Mouse (Mus musculus): Measurements from ENCODE around the gene Gm7271. TPM values are rescaled to one million over a fixed set of nuclear protein-coding genes. Genes with fewer than 3 reads are reported as not detected.

Gene Gm7271
- polyA plus RNA-seq (2014; fragmentation: Nextera tagmentation; extraction: Ambion mirVana): not detected in 2 replicates

DNA sequence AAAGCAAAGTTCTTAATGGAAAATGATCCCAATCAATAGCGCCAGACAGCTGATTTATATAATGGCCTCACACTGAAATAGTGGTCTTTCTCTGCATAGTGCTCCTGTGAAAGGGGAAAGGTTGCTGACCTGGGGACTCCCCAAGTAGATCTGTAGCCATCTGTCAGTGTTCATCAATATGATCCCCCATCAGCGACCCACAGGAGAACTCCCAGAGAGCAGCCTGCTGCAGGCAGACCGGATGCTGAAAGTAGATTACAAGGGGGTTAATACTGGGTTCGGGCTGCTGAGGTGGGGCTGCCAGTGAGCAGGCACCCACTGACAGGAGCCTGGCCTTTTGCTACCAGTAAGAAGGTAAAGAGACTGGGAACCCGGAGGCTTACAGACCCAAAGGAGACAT, at the start of gene Gm7271:
Gene Gm7271, plus strand, starts transcription at position 230 of the 400 bp plus-strand sequence.
- 54% methylated on average over 5 of the region's 5 CpGs for WGBS
- no peaks in the 10 kb centered on the region for H3K4me1 ChIP-seq (ENCODE audit: control insufficient read depth, insufficient read depth, low read length)
- no peaks in the 10 kb centered on the region for H3K27me3 ChIP-seq (ENCODE audit: control insufficient read depth, insufficient read depth, low read length)
- H3K4me2 ChIP-seq (replicated peaks; ENCODE audit: low read depth, low read length): no peak within 1 kb of the TSS
- no peaks in the 10 kb centered on the region for H3K36me3 ChIP-seq (ENCODE audit: control insufficient read depth, insufficient read depth, low read length)
- H3K27ac ChIP-seq (ENCODE audit: low read depth, low read length): no peak within 1 kb of the TSS
- no peak within 1 kb of the TSS for H3K9ac ChIP-seq (ENCODE audit: low read depth, low read length)
- H3K9me3 ChIP-seq (ENCODE audit: control insufficient read depth, low read length): no peaks in the 10 kb centered on the region
- no peak within 1 kb of the TSS for H3K4me3 ChIP-seq (ENCODE audit: low read length)
- ATAC-seq (ENCODE audit: low FRiP score, low TSS enrichment): no peak

GRCm38 (mm10) chr5:76437100-76437499, 46.7 kb upstream of the Gm7271 start:
- 91% methylated on average over 5 of the region's 5 CpGs for WGBS
- no peak for ATAC-seq (ENCODE audit: low FRiP score, low TSS enrichment)
- no peak overlapping the region for H3K4me2 ChIP-seq (replicated peaks; ENCODE audit: low read depth, low read length)

DNA sequence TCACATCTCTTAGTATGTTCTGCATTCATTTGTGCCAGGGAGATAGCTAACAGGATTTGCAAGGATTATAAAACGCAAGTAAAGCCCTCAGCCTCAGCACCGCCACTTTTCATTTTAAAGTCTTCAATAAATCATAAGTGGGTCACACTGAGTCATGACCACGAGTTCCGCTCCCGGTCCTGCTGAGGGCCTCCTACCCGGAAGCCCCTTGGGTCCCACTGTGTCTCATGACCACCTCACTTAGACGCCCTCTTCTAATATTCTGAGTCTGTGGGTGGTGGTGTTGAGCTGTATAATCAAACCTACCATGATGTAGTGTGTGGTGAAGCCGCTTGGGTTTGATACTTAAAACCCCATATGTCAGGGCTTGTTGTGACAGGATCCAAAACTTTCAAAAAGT, 46.1 kb upstream of the Gm7271 start:
- no peak overlapping the region for H3K27ac ChIP-seq (ENCODE audit: low read depth, low read length)
- no peak for ATAC-seq (ENCODE audit: low FRiP score, low TSS enrichment)
- no peak overlapping the region for H3K4me3 ChIP-seq (ENCODE audit: low read length)
- H3K36me3 ChIP-seq (ENCODE audit: control insufficient read depth, insufficient read depth, low read length): no peaks in the 10 kb centered on the region
- H3K27me3 ChIP-seq (ENCODE audit: control insufficient read depth, insufficient read depth, low read length): no peaks in the 10 kb centered on the region
- no peaks in the 10 kb centered on the region for H3K4me1 ChIP-seq (ENCODE audit: control insufficient read depth, insufficient read depth, low read length)
- H3K9ac ChIP-seq (ENCODE audit: low read depth, low read length): no peak overlapping the region
- WGBS: 83% methylated on average over 8 of the region's 8 CpGs
- H3K9me3 ChIP-seq (ENCODE audit: control insufficient read depth, low read length): no peaks in the 10 kb centered on the region
- no peak overlapping the region for H3K4me2 ChIP-seq (replicated peaks; ENCODE audit: low read depth, low read length)

More at GRCm38 (mm10) chr5:76437100-76437499, 46.7 kb upstream of the Gm7271 start:
- H3K36me3 ChIP-seq (ENCODE audit: control insufficient read depth, insufficient read depth, low read length): no peaks in the 10 kb centered on the region
- no peaks in the 10 kb centered on the region for H3K9me3 ChIP-seq (ENCODE audit: control insufficient read depth, low read length)
- H3K4me1 ChIP-seq (ENCODE audit: control insufficient read depth, insufficient read depth, low read length): no peaks in the 10 kb centered on the region
- H3K9ac ChIP-seq (ENCODE audit: low read depth, low read length): no peak overlapping the region
- no peak overlapping the region for H3K27ac ChIP-seq (ENCODE audit: low read depth, low read length)
- no peaks in the 10 kb centered on the region for H3K27me3 ChIP-seq (ENCODE audit: control insufficient read depth, insufficient read depth, low read length)
- no peak overlapping the region for H3K4me3 ChIP-seq (ENCODE audit: low read length)

DNA sequence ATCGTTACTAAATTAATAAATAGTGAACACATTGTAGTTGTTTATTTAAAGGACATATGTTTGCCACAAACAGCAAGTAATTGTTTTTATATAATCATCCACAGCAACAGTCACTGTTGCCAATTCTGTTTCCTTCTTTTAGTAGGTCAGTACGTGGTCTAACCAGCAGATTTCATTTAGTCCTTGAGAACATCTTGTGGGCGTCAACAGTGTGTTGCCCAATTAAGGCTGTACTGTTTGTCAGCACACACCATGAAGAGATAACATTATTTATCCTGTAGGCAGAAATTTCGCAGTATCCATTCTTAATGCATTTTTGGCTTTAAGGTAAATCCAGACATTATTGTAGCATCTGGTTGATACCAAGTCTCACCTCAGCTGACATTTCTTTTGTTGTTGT, 42.4 kb upstream of the Gm7271 start:
- H3K36me3 ChIP-seq (ENCODE audit: control insufficient read depth, insufficient read depth, low read length): no peaks in the 10 kb centered on the region
- H3K9ac ChIP-seq (ENCODE audit: low read depth, low read length): no peak overlapping the region
- no peaks in the 10 kb centered on the region for H3K9me3 ChIP-seq (ENCODE audit: control insufficient read depth, low read length)
- WGBS: 88% methylated on average over 4 of the region's 4 CpGs
- no peak for ATAC-seq (ENCODE audit: low FRiP score, low TSS enrichment)
- no peak overlapping the region for H3K4me2 ChIP-seq (replicated peaks; ENCODE audit: low read depth, low read length)
- no peak overlapping the region for H3K27ac ChIP-seq (ENCODE audit: low read depth, low read length)
- no peaks in the 10 kb centered on the region for H3K27me3 ChIP-seq (ENCODE audit: control insufficient read depth, insufficient read depth, low read length)
- H3K4me1 ChIP-seq (ENCODE audit: control insufficient read depth, insufficient read depth, low read length): no peaks in the 10 kb centered on the region
- H3K4me3 ChIP-seq (ENCODE audit: low read length): no peak overlapping the region

- H3K9ac ChIP-seq (ENCODE audit: low read depth, low read length): no peak overlapping the region
- no peak overlapping the region for H3K4me2 ChIP-seq (replicated peaks; ENCODE audit: low read depth, low read length)
- WGBS: 85% methylated on average over 2 of the region's 2 CpGs
- no peaks in the 10 kb centered on the region for H3K4me1 ChIP-seq (ENCODE audit: control insufficient read depth, insufficient read depth, low read length)
- ATAC-seq (ENCODE audit: low FRiP score, low TSS enrichment): no peak
- no peaks in the 10 kb centered on the region for H3K36me3 ChIP-seq (ENCODE audit: control insufficient read depth, insufficient read depth, low read length)
- no peak overlapping the region for H3K27ac ChIP-seq (ENCODE audit: low read depth, low read length)
- H3K27me3 ChIP-seq (ENCODE audit: control insufficient read depth, insufficient read depth, low read length): no peaks in the 10 kb centered on the region
- no peaks in the 10 kb centered on the region for H3K9me3 ChIP-seq (ENCODE audit: control insufficient read depth, low read length)
- H3K4me3 ChIP-seq (ENCODE audit: low read length): no peak overlapping the region
Measured at GRCm38 (mm10) chr5:76474931-76475330, 8.9 kb upstream of the Gm7271 start.

DNA sequence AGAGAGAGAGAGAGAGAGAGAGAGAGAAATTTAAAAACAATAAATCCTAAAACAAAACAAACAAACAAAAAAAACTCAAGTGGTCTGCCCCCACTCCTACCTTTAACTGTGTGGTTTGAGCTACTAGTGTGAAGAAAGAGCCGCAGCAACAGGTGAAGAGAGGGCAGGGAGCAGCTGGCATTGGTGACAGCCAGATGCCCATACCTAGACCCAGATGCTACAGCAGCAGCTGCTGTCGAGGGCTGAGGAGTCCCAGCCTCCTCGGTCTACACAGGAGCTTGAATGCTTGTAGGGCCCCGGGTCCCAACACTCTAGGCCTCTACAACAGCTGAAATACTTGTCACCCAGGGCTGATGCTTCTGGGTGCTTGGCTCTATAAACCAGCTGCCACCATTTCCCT, 7.0 kb upstream of the Gm7271 start:
- 84% methylated on average over 4 of the region's 4 CpGs for WGBS
- H3K4me2 ChIP-seq (replicated peaks; ENCODE audit: low read depth, low read length): no peak overlapping the region
- H3K4me1 ChIP-seq (ENCODE audit: control insufficient read depth, insufficient read depth, low read length): no peaks in the 10 kb centered on the region
- H3K36me3 ChIP-seq (ENCODE audit: control insufficient read depth, insufficient read depth, low read length): no peaks in the 10 kb centered on the region
- no peak overlapping the region for H3K4me3 ChIP-seq (ENCODE audit: low read length)
- H3K27ac ChIP-seq (ENCODE audit: low read depth, low read length): no peak overlapping the region
- ATAC-seq (ENCODE audit: low FRiP score, low TSS enrichment): no peak
- no peak overlapping the region for H3K9ac ChIP-seq (ENCODE audit: low read depth, low read length)
- no peaks in the 10 kb centered on the region for H3K27me3 ChIP-seq (ENCODE audit: control insufficient read depth, insufficient read depth, low read length)
- no peaks in the 10 kb centered on the region for H3K9me3 ChIP-seq (ENCODE audit: control insufficient read depth, low read length)

DNA sequence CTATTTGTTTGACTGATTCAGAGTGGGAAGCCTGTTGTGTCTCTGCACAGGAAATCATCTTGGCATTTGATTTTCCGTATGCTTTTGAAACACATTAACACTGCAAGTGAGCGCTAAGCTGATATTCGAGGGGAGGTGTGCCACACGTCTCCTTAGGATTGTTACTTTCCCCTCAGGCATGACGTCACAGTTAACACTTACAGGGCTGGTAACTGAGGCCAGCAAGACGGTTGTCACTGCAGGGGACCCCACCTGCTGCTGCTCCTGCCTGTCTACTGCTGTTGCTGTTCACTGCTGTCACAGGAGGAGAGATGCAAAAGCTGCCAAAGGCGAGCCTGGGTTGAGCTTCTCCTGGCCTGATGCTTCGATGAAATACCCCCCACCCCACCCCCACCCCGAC, 6.1 kb upstream of the Gm7271 start:
- Histone ChIP-seq H3K27me3 (ENCODE audit: control insufficient read depth, insufficient read depth, low read length) (no peaks in the 10 kb centered on the region), H3K36me3 (ENCODE audit: control insufficient read depth, insufficient read depth, low read length) (no peaks in the 10 kb centered on the region), H3K4me3 (ENCODE audit: low read length) (no peak overlapping the region), H3K27ac (ENCODE audit: low read depth, low read length) (no peak overlapping the region), H3K9me3 (ENCODE audit: control insufficient read depth, low read length) (no peaks in the 10 kb centered on the region), H3K9ac (ENCODE audit: low read depth, low read length) (no peak overlapping the region), H3K4me2 (replicated peaks; ENCODE audit: low read depth, low read length) (no peak overlapping the region), H3K4me1 (ENCODE audit: control insufficient read depth, insufficient read depth, low read length) (no peaks in the 10 kb centered on the region)
- ATAC-seq (ENCODE audit: low FRiP score, low TSS enrichment): no peak
- WGBS: 38% methylated on average over 9 of the region's 9 CpGs

DNA sequence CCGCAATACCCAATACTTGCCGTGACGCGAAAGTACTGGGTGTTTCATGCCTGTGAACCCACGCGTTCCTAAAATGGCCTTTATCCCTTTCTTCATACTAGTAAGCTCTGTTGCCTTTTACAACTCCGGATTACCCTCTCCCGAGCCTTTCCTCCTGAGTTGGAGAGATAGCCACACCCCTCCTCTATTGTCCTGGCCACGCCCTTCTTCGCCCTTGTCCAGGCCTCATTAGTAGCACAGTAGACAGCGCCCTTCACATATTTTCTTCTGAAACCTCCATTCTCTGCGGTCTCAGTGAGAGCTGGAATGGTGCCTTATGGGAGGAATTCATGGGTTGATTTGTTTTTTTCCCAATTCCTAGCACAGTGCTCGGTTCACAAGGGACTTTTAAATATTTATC, 11.3 kb downstream of the Gm7271 start:
- H3K9me3 ChIP-seq (ENCODE audit: control insufficient read depth, low read length): no peaks in the 10 kb centered on the region
- no peaks in the 10 kb centered on the region for H3K27me3 ChIP-seq (ENCODE audit: control insufficient read depth, insufficient read depth, low read length)
- WGBS: 84% methylated on average over 13 of the region's 13 CpGs
- H3K27ac ChIP-seq (ENCODE audit: low read depth, low read length): no peak overlapping the region
- no peaks in the 10 kb centered on the region for H3K36me3 ChIP-seq (ENCODE audit: control insufficient read depth, insufficient read depth, low read length)
- ATAC-seq (ENCODE audit: low FRiP score, low TSS enrichment): no peak
- no peak overlapping the region for H3K9ac ChIP-seq (ENCODE audit: low read depth, low read length)
- no peak overlapping the region for H3K4me3 ChIP-seq (ENCODE audit: low read length)
- H3K4me2 ChIP-seq (replicated peaks; ENCODE audit: low read depth, low read length): no peak overlapping the region
- no peaks in the 10 kb centered on the region for H3K4me1 ChIP-seq (ENCODE audit: control insufficient read depth, insufficient read depth, low read length)

- Histone ChIP-seq H3K27ac (ENCODE audit: low read depth, low read length) (no peak overlapping the region), H3K4me2 (replicated peaks; ENCODE audit: low read depth, low read length) (no peak overlapping the region), H3K4me1 (ENCODE audit: control insufficient read depth, insufficient read depth, low read length) (no peaks in the 10 kb centered on the region), H3K9me3 (ENCODE audit: control insufficient read depth, low read length) (no peaks in the 10 kb centered on the region), H3K4me3 (ENCODE audit: low read length) (no peak overlapping the region), H3K36me3 (ENCODE audit: control insufficient read depth, insufficient read depth, low read length) (no peaks in the 10 kb centered on the region), H3K9ac (ENCODE audit: low read depth, low read length) (no peak overlapping the region), H3K27me3 (ENCODE audit: control insufficient read depth, insufficient read depth, low read length) (no peaks in the 10 kb centered on the region)
- ATAC-seq (ENCODE audit: low FRiP score, low TSS enrichment): no peak
- 94% methylated on average over 1 of the region's 1 CpGs for WGBS
Measured at GRCm38 (mm10) chr5:76522446-76522845, 38.6 kb downstream of the Gm7271 start.

DNA sequence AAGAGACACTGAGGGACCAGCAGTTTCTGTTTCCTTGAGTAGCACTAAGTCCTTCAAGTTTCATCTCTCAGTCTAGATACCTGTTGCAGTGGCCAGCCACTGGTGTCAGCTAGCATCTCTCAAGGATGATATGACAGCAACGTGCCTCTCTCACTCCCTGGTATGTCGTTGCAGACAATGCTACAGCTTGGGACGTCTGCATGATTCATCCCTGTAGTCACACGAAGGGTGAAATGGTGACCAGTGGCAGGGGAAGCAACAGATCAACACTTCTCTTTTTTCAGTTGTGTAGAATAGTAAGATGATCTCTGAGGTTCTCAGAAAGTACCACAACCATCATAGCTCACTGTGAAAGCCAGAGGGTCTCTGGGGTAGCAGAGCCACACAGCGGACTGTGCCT, 40.8 kb downstream of the Gm7271 start:
- Histone ChIP-seq H3K27ac (ENCODE audit: low read depth, low read length) (no peak overlapping the region), H3K4me2 (replicated peaks; ENCODE audit: low read depth, low read length) (no peak overlapping the region), H3K36me3 (ENCODE audit: control insufficient read depth, insufficient read depth, low read length) (no peaks in the 10 kb centered on the region), H3K27me3 (ENCODE audit: control insufficient read depth, insufficient read depth, low read length) (no peaks in the 10 kb centered on the region), H3K9me3 (ENCODE audit: control insufficient read depth, low read length) (no peaks in the 10 kb centered on the region), H3K9ac (ENCODE audit: low read depth, low read length) (no peak overlapping the region), H3K4me1 (ENCODE audit: control insufficient read depth, insufficient read depth, low read length) (peaks cover under 1% of the 10 kb centered on the region; the same call in 1 of the 2 replicates), H3K4me3 (ENCODE audit: low read length) (no peak overlapping the region)
- WGBS: 70% methylated on average over 5 of the region's 5 CpGs
- no peak for ATAC-seq (ENCODE audit: low FRiP score, low TSS enrichment)

Data from kidney, embryonic 14.5 days (tissue).